Mouse (Mus musculus): ENCODE measurements around the gene Snw1.

GRCm38 (mm10) chr12:87405165-87405564, 66.9 kb downstream of the Snw1 start:
- TF ChIP-seq CTCF (IDR thresholded peaks at IDR 0.05; ENCODE audit: control insufficient read depth, insufficient read depth, insufficient read length) (no peak), MAX (IDR thresholded peaks at IDR 0.05) (no peak), FOSL1 (IDR thresholded peaks at IDR 0.05; ENCODE audit: insufficient read depth, low read length, poor library complexity, severe bottlenecking) (no peak), USF1 (IDR thresholded peaks at IDR 0.05; ENCODE audit: low read depth) (no peak)

Measured in C2C12 (cell line).